Mouse (Mus musculus): Measurements from ENCODE around the gene Nectin4. TPM values are rescaled to one million over a fixed set of nuclear protein-coding genes. Genes with fewer than 3 reads are reported as not detected.

The Nectin4 gene
- polyA plus RNA-seq, 1 experiment from 2014 or later: 6.2 TPM

DNA sequence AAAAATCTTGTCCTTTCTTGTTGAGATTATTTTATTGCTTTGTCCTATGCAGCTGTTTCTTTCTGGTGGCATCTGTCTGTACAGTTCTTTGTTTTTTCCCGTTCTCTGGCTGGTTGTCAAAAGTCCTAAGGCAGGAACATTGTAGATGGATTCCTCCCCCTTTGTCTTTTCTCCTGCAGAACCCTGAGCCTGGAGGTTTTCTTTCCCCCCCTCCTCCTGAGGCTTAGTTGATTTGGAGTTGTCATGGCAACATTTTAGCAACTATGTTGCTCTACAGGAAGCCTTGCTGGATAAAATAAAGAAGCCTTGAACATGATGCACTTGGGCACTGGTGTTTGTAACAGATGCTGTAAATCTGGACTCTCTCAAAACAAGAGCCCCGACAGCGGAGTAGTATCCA lies 42.5 kb downstream of the Nectin4 start:
- H3K27me3 ChIP-seq: peaks cover 9% of the 10 kb centered on the region
- WGBS: 58% methylated on average over 3 of the region's 3 CpGs
- H3K4me2 ChIP-seq: peak overlapping the region; percentile 65
- peaks cover 33% of the 10 kb centered on the region for H3K36me3 ChIP-seq
- H3K27ac ChIP-seq: peak overlapping the region; percentile 91; the same call in 1 of the 2 replicates
- peak overlapping the region; percentile 97 for H3K4me3 ChIP-seq (replicated peaks)
- H3K4me1 ChIP-seq (replicated peaks): peaks cover 18% of the 10 kb centered on the region
- H3K9ac ChIP-seq (replicated peaks): peak overlapping the region; percentile 94
- no peaks in the 10 kb centered on the region for H3K9me3 ChIP-seq
- ATAC-seq (ENCODE audit: insufficient number of reproducible peaks, insufficient read depth, low FRiP score, low TSS enrichment, low read depth): no peak

DNA sequence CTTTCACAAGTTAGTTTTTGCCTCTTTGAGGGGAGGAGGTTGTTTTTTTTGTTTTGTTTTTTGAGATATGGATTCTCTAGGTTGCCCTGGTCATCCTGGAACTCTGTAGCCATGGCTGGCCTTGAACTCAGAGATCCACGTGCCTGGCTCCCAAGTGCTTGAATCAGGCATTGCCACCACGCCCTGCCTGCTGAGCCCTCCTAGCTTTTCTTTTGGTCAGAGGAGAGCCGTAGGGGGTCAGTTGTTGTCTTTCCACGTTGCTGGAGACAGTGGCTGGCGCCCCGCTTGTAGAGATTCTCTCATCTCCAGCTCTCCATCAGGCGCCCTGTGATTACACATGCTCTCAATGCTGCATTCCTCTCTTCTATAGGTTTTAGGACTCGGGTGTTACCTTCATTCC lies 43.7 kb downstream of the Nectin4 start:
- peaks cover 7% of the 10 kb centered on the region for H3K27me3 ChIP-seq
- peaks cover 18% of the 10 kb centered on the region for H3K4me1 ChIP-seq (replicated peaks)
- ATAC-seq (ENCODE audit: insufficient number of reproducible peaks, insufficient read depth, low FRiP score, low TSS enrichment, low read depth): no peak
- no peak overlapping the region for H3K27ac ChIP-seq
- no peak overlapping the region for H3K4me3 ChIP-seq (replicated peaks)
- H3K9ac ChIP-seq (replicated peaks): no peak overlapping the region
- WGBS: 81% methylated on average over 8 of the region's 8 CpGs
- no peaks in the 10 kb centered on the region for H3K9me3 ChIP-seq
- peaks cover 44% of the 10 kb centered on the region for H3K36me3 ChIP-seq
- no peak overlapping the region for H3K4me2 ChIP-seq

DNA sequence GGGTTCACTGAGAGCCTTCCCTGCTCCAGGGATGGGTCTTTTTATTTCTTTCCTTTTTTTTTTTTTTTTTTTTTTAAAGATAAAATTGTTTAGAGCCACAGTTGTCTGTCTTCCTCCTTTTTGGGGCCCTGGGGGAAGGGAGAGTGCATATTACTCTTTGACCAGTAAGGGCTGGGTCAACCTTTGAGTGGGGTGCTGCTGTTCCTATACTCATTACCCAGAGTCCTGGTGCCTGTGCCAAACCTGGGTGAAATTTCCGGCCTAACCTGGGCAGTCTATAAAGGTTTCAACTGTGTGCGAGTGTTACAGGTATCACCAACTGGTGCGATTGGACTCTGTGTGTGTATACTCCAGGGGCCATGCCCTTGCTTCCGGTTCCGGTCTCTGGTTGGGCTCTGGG lies 48.8 kb downstream of the Nectin4 start, which contains the start of gene Tstd1:
Gene Tstd1 (plus strand): TSS at position 213 of the 400 bp plus-strand sequence.
- WGBS: 92% methylated on average over 5 of the region's 5 CpGs

DNA sequence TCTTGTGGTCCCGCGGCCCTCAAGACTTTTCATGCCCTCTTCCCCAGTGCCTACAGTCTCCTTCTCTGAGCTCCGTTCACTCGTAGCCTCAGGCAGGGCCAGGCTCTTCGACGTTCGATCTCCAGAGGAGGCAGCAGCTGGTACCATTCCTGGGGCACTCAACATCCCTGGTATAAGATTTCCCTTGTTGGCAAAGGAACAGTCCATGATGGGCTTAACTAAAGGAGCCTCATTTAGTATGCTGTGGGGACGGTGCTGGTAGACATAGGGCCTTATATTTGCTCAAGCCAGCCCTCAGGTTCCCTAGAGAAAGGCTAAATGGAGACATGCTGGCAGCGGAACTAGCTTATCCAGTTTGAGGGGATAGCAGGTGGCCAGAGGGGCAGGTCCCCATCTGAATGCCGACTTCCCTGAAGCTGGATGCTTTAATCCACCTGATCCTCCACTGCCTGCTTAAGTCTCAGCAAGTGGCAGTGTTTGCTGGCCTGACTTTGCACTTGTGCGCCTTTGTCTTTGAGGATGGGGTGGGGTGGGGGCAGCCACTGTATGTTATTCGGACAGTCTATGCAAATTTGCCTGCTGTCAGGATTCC lies 49.5 kb downstream of the Nectin4 start:
- Histone ChIP-seq H3K36me3 (peaks cover 66% of the 10 kb centered on the region), H3K9ac (replicated peaks) (no peak overlapping the region), H3K4me1 (replicated peaks) (no peaks in the 10 kb centered on the region), H3K27me3 (no peaks in the 10 kb centered on the region), H3K4me3 (replicated peaks) (no peak overlapping the region), H3K9me3 (no peaks in the 10 kb centered on the region), H3K27ac (no peak overlapping the region), H3K4me2 (no peak overlapping the region)
- ATAC-seq (ENCODE audit: insufficient number of reproducible peaks, insufficient read depth, low FRiP score, low TSS enrichment, low read depth): no peak
- WGBS: 66% methylated on average over 12 of the region's 12 CpGs

More for the DNA sequence above, 48.8 kb downstream of the Nectin4 start, which contains the start of gene Tstd1:
- Histone ChIP-seq H3K9me3 (no peaks in the 10 kb centered on the region), H3K4me2 (no peak within 1 kb of the TSS), H3K27ac (no peak within 1 kb of the TSS), H3K27me3 (no peaks in the 10 kb centered on the region), H3K9ac (replicated peaks) (no peak within 1 kb of the TSS), H3K36me3 (peaks cover 70% of the 10 kb centered on the region), H3K4me1 (replicated peaks) (peaks cover 3% of the 10 kb centered on the region), H3K4me3 (replicated peaks) (no peak within 1 kb of the TSS)
- ATAC-seq (ENCODE audit: insufficient number of reproducible peaks, insufficient read depth, low FRiP score, low TSS enrichment, low read depth): no peak

DNA sequence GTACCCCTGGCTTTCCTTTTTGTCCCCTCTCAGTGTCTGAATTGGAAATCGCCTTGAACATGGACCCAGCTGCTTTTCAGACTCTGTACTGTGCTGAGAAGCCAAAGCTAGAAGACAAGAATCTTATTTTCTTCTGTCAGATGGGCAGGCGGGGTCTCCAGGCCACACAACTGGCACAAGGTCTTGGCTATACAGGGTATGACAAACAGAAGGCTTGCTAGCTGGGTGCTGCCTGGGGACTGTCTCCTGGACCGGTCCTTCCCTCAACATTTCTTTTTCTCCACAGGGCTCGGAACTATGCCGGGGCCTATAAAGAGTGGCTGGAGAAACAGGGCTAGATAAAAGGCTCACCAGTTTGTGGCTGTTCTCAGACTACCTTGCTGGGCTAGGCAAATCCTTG lies 50.0 kb downstream of the Nectin4 start:
- Histone ChIP-seq H3K9me3 (no peaks in the 10 kb centered on the region), H3K4me2 (no peak overlapping the region), H3K36me3 (peaks cover 62% of the 10 kb centered on the region), H3K4me3 (replicated peaks) (no peak overlapping the region), H3K27ac (no peak overlapping the region), H3K4me1 (replicated peaks) (no peaks in the 10 kb centered on the region), H3K9ac (replicated peaks) (no peak overlapping the region), H3K27me3 (no peaks in the 10 kb centered on the region)
- WGBS: 85% methylated on average over 5 of the region's 5 CpGs
- ATAC-seq (ENCODE audit: insufficient number of reproducible peaks, insufficient read depth, low FRiP score, low TSS enrichment, low read depth): no peak

DNA sequence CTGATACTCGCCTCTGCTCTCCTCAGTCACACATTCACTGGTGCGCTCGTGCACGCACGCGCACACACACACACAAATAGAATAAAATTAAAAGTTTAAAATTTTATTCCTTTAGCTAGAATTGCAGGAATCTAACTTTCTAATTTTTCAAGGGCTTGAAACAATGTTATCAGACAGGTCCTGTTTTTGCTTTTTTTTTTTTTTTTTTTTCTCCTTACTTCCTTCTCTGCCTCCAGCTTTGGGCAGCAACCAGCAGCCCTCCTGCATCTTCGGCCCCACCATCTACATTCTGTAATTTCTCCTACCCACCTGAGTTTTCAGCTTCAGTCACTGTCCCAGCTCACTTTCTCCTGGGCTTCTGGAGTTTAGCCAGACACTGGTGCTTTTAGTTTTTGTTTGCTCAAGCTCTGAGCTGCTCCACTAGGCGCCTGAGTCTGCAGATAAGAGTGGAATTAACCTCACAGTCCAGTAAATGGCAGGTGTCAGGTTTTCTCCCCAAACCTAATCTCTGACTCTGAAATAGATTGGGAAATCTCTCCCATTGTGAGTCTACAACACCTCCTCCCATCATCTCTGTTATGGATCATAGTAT lies 52.7 kb downstream of the Nectin4 start:
- no peak for ATAC-seq (ENCODE audit: insufficient number of reproducible peaks, insufficient read depth, low FRiP score, low TSS enrichment, low read depth)
- Histone ChIP-seq H3K36me3 (peaks cover 35% of the 10 kb centered on the region), H3K27me3 (no peaks in the 10 kb centered on the region), H3K4me2 (no peak overlapping the region), H3K9ac (replicated peaks) (no peak overlapping the region), H3K4me1 (replicated peaks) (no peaks in the 10 kb centered on the region), H3K9me3 (no peaks in the 10 kb centered on the region), H3K4me3 (replicated peaks) (no peak overlapping the region), H3K27ac (no peak overlapping the region)
- WGBS: 90% methylated on average over 8 of the region's 8 CpGs

DNA sequence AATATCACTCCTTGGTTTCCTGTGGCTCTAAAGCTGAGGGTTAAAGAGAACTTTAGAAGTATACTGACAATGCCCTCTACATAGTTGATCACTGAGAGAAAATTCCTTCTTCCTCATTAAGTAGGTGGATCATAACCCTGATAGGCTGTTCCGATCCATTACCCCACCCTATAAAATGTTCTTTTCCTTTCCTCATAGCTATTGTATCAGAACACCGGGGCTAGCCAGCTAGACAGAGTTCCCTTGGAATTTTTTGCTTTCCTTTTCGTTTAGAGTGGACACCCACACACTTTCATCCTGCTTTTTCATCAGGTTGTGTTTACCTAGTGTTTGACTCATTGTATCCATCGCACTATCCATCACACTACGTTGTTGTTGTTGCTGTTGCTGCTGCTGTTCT lies 54.7 kb downstream of the Nectin4 start:
- no peak for ATAC-seq (ENCODE audit: insufficient number of reproducible peaks, insufficient read depth, low FRiP score, low TSS enrichment, low read depth)
- Histone ChIP-seq H3K9ac (replicated peaks) (no peak overlapping the region), H3K4me3 (replicated peaks) (no peak overlapping the region), H3K27ac (no peak overlapping the region), H3K4me2 (no peak overlapping the region), H3K27me3 (no peaks in the 10 kb centered on the region), H3K36me3 (peaks cover 15% of the 10 kb centered on the region), H3K9me3 (no peaks in the 10 kb centered on the region), H3K4me1 (replicated peaks) (no peaks in the 10 kb centered on the region)
- WGBS: 79% methylated on average over 5 of the region's 5 CpGs

DNA sequence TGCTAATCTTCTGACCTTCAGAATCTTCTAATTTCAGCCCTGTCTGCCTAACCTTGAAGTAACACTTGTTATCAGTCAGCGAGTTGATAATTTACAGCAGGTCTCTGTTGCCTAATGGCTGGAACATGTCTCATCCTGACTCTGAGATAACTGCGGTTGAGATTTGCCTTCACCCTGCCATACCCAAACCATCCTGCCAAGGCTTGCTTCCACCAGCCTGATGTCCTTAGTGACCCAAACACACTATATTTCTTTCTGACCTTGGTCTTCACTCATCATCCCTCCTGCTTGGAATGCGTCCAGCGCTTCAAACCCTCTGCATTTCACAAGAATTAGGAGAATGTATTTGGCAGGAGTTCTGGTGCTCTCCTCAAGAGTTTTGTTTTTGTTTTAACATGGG lies 55.2 kb downstream of the Nectin4 start:
- ATAC-seq (ENCODE audit: insufficient number of reproducible peaks, insufficient read depth, low FRiP score, low TSS enrichment, low read depth): no peak
- no peak overlapping the region for H3K4me2 ChIP-seq
- H3K9ac ChIP-seq (replicated peaks): no peak overlapping the region
- WGBS: 72% methylated on average over 4 of the region's 4 CpGs
- H3K4me1 ChIP-seq (replicated peaks): no peaks in the 10 kb centered on the region
- no peak overlapping the region for H3K4me3 ChIP-seq (replicated peaks)
- no peaks in the 10 kb centered on the region for H3K27me3 ChIP-seq
- H3K27ac ChIP-seq: no peak overlapping the region
- peaks cover 11% of the 10 kb centered on the region for H3K36me3 ChIP-seq
- H3K9me3 ChIP-seq: no peaks in the 10 kb centered on the region

DNA sequence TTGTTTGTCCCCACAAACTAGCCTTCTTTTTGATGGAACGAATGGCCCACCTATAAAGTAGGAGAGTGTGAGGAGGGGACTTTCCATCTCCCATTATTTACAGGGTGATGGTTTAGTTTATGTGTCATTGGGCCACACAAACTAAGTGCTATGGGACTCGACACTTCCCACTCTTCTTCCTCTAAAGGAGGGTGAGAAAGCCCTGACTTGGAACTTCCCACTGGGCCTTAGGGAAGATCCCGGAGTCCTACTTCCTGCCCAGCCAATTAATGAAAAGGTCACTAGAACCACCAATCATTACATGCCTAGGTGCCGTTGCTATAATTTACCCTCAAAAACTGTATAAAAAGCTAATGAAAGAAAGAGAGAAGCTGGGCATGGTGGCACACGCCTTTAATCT lies 62.3 kb downstream of the Nectin4 start:
- H3K4me1 ChIP-seq (replicated peaks): peaks cover 10% of the 10 kb centered on the region
- no peak overlapping the region for H3K27ac ChIP-seq
- H3K4me3 ChIP-seq (replicated peaks): no peak overlapping the region
- WGBS: 68% methylated on average over 5 of the region's 5 CpGs
- H3K36me3 ChIP-seq: no peaks in the 10 kb centered on the region
- H3K27me3 ChIP-seq: peaks cover 18% of the 10 kb centered on the region
- no peaks in the 10 kb centered on the region for H3K9me3 ChIP-seq
- no peak overlapping the region for H3K4me2 ChIP-seq
- ATAC-seq (ENCODE audit: insufficient number of reproducible peaks, insufficient read depth, low FRiP score, low TSS enrichment, low read depth): no peak
- H3K9ac ChIP-seq (replicated peaks): no peak overlapping the region

DNA sequence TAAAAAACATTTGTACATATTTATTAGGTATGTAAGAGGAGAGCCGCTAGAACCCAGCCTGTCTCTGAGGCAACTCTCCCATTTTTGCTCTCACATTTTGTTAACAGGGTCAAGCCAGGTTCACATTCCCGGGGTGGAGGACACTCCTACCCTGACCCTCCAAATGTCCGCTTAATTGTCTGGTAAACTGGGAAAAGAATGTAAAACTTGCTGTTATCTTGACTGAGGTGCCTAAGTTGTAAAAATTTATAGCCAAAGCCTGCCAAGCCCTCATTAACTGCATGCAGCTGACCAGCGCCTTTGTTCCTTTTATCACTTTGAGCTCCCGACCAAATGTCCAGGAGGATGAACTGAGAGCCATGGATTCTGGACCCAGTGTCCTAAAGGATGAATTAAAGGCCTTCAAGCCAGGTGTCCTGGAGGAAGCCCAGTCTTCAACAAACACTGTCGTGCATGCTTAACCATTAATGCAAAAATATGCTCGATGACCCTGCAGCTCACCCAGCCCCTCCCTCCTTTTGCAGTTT lies 65.5 kb downstream of the Nectin4 start:
- Histone ChIP-seq H3K4me2 (no peak overlapping the region), H3K9me3 (no peaks in the 10 kb centered on the region), H3K27me3 (peaks cover 47% of the 10 kb centered on the region), H3K27ac (no peak overlapping the region), H3K4me3 (replicated peaks) (no peak overlapping the region), H3K9ac (replicated peaks) (no peak overlapping the region), H3K36me3 (no peaks in the 10 kb centered on the region), H3K4me1 (replicated peaks) (peaks cover 37% of the 10 kb centered on the region)
- no peak for ATAC-seq (ENCODE audit: insufficient number of reproducible peaks, insufficient read depth, low FRiP score, low TSS enrichment, low read depth)
- 8% methylated on average over 7 of the region's 7 CpGs for WGBS

DNA sequence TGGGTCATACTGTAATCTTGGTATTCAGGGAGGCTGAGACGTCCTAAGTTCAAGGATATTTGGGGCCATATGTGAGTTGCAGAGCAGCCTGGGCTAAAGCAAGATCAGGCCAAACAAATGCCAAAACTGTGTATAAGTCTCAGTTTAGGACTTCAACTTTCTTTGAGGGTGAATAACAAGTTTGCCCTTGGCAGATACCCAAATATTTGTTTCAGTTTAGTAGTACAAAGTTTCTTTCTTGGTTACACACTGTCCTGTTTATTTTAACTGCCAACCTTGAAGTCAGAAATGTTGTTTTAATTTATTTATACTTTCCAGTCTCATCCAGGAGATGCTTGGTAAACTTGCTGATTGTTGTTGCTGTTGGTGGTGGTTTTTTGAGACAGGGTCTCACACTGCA lies 66.1 kb downstream of the Nectin4 start:
- Histone ChIP-seq H3K9me3 (no peaks in the 10 kb centered on the region), H3K9ac (replicated peaks) (no peak overlapping the region), H3K4me3 (replicated peaks) (no peak overlapping the region), H3K36me3 (no peaks in the 10 kb centered on the region), H3K4me1 (replicated peaks) (peaks cover 38% of the 10 kb centered on the region), H3K27ac (no peak overlapping the region), H3K4me2 (no peak overlapping the region), H3K27me3 (peaks cover 47% of the 10 kb centered on the region)
- 28% methylated on average over 1 of the region's 1 CpGs for WGBS
- ATAC-seq (ENCODE audit: insufficient number of reproducible peaks, insufficient read depth, low FRiP score, low TSS enrichment, low read depth): no peak

Measured in limb, embryonic 12.5 days (tissue).